Mouse (Mus musculus) olfactory bulb, adult 2 months (tissue): Measurements from ENCODE around the gene Gm45021.

Experiments
- CTCF ChIP-seq: fragments of 200-500 bp; IDR thresholded peaks from 2 replicates; pipeline ENCODE4 v1.5.1; 2012; ENCODE audit warnings: low read depth, mild to moderate bottlenecking, low read length, moderate library complexity; ENCODE audit not compliant: insufficient read depth
- POLR2A ChIP-seq: fragments of 200-500 bp; IDR thresholded peaks from 2 replicates; pipeline ENCODE4 v1.6.1; 2012; ENCODE audit warnings: mild to moderate bottlenecking, low read depth, low read length, moderate library complexity; ENCODE audit not compliant: insufficient read depth

GRCm38 (mm10) chr6:48593158-48594042 lies 4.0 kb downstream of the Gm45021 start, which contains the start of the genes Repin1 and Gm44965:
- TF ChIP-seq POLR2A (peak; percentile 83), CTCF (0 out of 2 replicates have a peak, but pooled peaks have one; percentile 23)
